Mouse (Mus musculus) cortical plate, adult 2 months (tissue): ENCODE data around the gene Tsc22d3. TPM values are rescaled to one million over a fixed set of nuclear protein-coding genes. Genes with fewer than 3 reads are reported as not detected.

Experiments
- H3K27ac ChIP-seq: fragments of 200-500 bp; 2 replicates; pipeline ENCODE4 v1.5.1; 2012; ENCODE audit warnings: low read length, control low read depth, inconsistent platforms; ENCODE audit not compliant: insufficient read depth
- H3K4me1 ChIP-seq: fragments of 200-500 bp; 2 replicates; pipeline ENCODE4 v1.6.1; 2011; ENCODE audit warnings: low read length; ENCODE audit not compliant: control insufficient read depth, insufficient read depth
- H3K4me3 ChIP-seq: fragments of 200-500 bp; 2 replicates; pipeline ENCODE4 v1.5.1; 2011; ENCODE audit warnings: mild to moderate bottlenecking, low read length, control low read depth; ENCODE audit not compliant: insufficient read depth
- CTCF ChIP-seq: fragments of 200-500 bp; IDR thresholded peaks from 2 replicates; pipeline ENCODE4 v1.5.1; 2011; ENCODE audit warnings: mild to moderate bottlenecking, control low read depth, low read length; ENCODE audit not compliant: insufficient read depth; ENCODE audit errors: extremely low read depth
- POLR2A ChIP-seq: fragments of 200-500 bp; IDR thresholded peaks from 2 replicates; pipeline ENCODE4 v1.6.1; 2011; ENCODE audit warnings: mild to moderate bottlenecking, low read length, control low read depth; ENCODE audit not compliant: insufficient read depth; ENCODE audit errors: extremely low read depth
- polyA plus RNA-seq: library from polyadenylated mRNA; depleted of rRNA; stranded (reverse); fragments of >200 nt; gene quantifications from 2 replicates; pipeline ENCODE4 v1.2.3, GENCODE M21; 2012

Gene Tsc22d3
- polyA plus RNA-seq, 1 experiment = 119 TPM

GRCm38 (mm10) chrX:140567711-140568407, 32.6 kb downstream of the Tsc22d3 start:
- no peak overlapping the region for H3K4me3 ChIP-seq
- H3K27ac ChIP-seq = no peak overlapping the region
- TF ChIP-seq CTCF = no peak
- H3K4me1 ChIP-seq = no peaks in the 10 kb centered on the region

- Histone ChIP-seq H3K27ac (no peak overlapping the region), H3K4me3 (no peak overlapping the region), H3K4me1 (no peaks in the 10 kb centered on the region)
- TF ChIP-seq POLR2A (no peak), CTCF (no peak)
Measured at GRCm38 (mm10) chrX:140565759-140566158, 34.7 kb downstream of the Tsc22d3 start.

- H3K4me1 ChIP-seq = no peaks in the 10 kb centered on the region
- no peak overlapping the region for H3K27ac ChIP-seq
- no peak overlapping the region for H3K4me3 ChIP-seq
- TF ChIP-seq POLR2A (no peak), CTCF (no peak)
Measured at GRCm38 (mm10) chrX:140565212-140565611, 35.2 kb downstream of the Tsc22d3 start.

- H3K4me1 ChIP-seq = no peaks in the 10 kb centered on the region
- TF ChIP-seq CTCF (no peak), POLR2A (no peak)
- no peak overlapping the region for H3K4me3 ChIP-seq
- H3K27ac ChIP-seq = no peak overlapping the region
Measured at GRCm38 (mm10) chrX:140564777-140565176, 35.7 kb downstream of the Tsc22d3 start.

GRCm38 (mm10) chrX:140558176-140558844, 42.1 kb downstream of the Tsc22d3 start:
- no peak overlapping the region for H3K4me3 ChIP-seq
- TF ChIP-seq POLR2A (no peak), CTCF (no peak)
- H3K4me1 ChIP-seq = no peaks in the 10 kb centered on the region
- H3K27ac ChIP-seq = no peak overlapping the region

- no peak overlapping the region for H3K4me3 ChIP-seq
- H3K27ac ChIP-seq = no peak overlapping the region
- H3K4me1 ChIP-seq = no peaks in the 10 kb centered on the region
- TF ChIP-seq CTCF (no peak), POLR2A (no peak)
Measured at GRCm38 (mm10) chrX:140555965-140556364, 44.5 kb downstream of the Tsc22d3 start.

GRCm38 (mm10) chrX:140555423-140555822, 45.0 kb downstream of the Tsc22d3 start:
- H3K4me1 ChIP-seq = no peaks in the 10 kb centered on the region
- no peak for TF ChIP-seq POLR2A
- no peak for TF ChIP-seq CTCF
- H3K4me3 ChIP-seq = no peak overlapping the region
- H3K27ac ChIP-seq = no peak overlapping the region

- no peak for TF ChIP-seq POLR2A
- TF ChIP-seq CTCF = no peak
- H3K27ac ChIP-seq = peak overlapping the region; percentile 67; the same call in 1 of the 2 replicates
- no peaks in the 10 kb centered on the region for H3K4me1 ChIP-seq
- no peak overlapping the region for H3K4me3 ChIP-seq
Measured at GRCm38 (mm10) chrX:140547660-140548419, 52.6 kb downstream of the Tsc22d3 start.

- TF ChIP-seq POLR2A = no peak
- peak; percentile 31; the same call in 1 of the 2 replicates for TF ChIP-seq CTCF
- H3K4me1 ChIP-seq = no peaks in the 10 kb centered on the region
- H3K27ac ChIP-seq = no peak overlapping the region
- no peak overlapping the region for H3K4me3 ChIP-seq
Measured at GRCm38 (mm10) chrX:140544737-140545136, 55.7 kb downstream of the Tsc22d3 start.
